Mouse (Mus musculus) urinary bladder, postnatal 10 days (tissue): Measurements from ENCODE around the gene Pogz.
"Not testable (repeated sequence)": the region's sequence is repeated elsewhere in the genome, so short reads cannot be mapped to it uniquely, and the experiment has no call there.

ENCODE experiments used
- DNase-seq: peaks from one replicate; pipeline ENCODE4 v3.0.0; 2022; ENCODE audit warnings: low spot score

Pogz gene

DNA sequence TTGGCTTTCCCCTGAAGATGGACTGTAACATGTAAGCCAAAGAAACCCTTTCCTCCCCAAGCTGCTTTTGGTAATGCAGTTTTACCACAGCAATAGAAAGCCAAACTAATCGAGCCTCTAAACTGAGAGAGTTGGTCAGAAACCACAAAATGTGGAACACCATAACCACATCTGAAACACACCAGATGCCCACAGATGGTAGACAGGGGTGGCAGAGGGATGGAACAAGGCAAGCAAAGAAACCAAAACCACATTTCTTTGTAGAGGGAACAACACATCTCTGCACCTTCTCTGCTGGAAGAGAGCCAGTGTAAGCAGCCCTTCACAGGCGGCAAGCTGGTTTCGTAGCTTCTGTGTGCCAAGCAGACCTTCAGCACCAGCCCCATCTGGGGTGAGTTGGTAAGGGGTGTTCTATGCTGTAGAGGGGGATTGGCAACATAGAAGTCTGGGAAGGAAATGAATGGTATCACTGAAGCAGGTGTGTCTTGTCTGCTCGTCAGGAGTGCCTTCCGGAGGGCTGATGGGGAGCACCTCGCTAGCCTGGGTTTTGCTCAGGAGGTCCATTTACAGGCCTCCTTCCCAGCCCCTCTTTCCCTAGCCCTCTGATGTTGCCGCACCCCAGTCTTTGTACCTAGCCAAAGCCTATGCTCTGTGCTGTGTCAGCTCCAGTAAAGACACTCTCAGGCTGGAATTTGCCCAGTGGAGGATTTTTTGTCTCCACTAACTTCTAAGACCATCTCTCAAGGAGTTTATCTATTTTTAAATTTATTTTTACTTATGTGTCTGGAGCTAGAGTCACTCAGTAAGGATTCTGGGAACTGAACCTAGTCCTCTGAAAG is 78.8 kb downstream of the Pogz start:
- no peak for DNase-seq

- no peak for DNase-seq
Observed at GRCm38 (mm10) chr3:94917816-94918361, 80.5 kb downstream of the Pogz start.

DNA sequence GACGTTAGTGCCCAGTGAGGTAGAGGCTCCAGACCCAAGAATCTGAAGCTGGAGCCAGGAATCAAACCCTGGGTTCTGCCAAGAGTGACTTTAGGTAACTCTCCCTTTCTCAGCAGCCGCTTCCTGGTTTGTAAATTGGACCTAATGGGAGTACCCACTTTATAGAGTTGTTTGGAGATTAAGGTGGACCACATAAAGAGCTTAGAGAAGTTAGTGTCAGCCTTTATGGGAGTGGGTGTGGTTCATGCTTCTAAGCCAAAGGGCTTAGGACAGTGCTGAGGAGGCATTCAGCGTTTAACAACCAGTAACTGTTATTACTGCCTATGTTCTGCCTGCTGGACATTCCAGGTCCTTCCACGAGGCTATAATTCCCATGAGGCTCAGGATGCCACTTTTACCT is 81.5 kb downstream of the Pogz start:
- DNase-seq = no peak

GRCm38 (mm10) chr3:94921104-94921503 is 83.7 kb downstream of the Pogz start:
- DNase-seq = no peak

DNA sequence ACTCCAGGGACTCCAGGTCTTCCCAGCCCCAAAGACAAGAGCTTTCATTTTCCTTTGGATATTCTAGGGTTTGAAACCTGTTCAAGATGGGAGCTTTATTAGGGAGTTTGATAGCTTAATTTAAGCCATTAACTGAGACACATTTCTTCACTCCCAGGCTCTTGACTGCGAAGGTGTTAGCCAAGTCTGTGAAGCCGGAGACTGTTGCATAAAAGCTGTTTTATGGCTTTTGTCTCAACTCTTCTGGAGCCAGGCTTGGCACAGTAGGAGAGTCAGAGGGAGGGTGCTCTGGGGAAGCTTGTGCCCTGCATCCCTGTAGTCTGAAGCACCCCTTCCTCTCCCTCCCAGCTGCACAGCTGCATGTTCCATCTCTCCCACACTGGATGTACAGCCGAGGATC is 85.0 kb downstream of the Pogz start:
- DNase-seq = no peak

- no peak for DNase-seq
Observed at GRCm38 (mm10) chr3:94924688-94925087, 87.3 kb downstream of the Pogz start.

DNA sequence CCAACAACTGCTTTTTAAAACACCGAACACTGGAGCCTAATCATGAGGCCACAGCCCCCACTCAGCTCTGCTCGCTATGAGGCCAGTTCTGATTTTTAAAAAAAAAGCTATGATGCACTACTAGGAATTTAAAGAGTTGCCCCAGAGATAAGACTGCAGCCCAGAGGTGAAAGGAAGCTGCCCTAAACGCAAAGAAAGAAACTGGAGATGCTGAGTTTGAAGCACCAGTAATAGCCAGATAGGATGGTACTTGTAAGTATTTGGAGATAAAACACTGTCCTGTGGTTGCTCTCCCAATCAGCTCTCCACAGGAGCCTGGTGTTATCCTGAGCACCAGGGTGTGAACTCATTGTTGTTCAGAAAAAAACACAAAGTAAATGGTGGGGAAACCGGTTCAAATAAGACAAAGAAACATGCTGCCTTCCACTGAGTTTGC is 89.0 kb downstream of the Pogz start:
- DNase-seq = not testable (repeated sequence)

DNA sequence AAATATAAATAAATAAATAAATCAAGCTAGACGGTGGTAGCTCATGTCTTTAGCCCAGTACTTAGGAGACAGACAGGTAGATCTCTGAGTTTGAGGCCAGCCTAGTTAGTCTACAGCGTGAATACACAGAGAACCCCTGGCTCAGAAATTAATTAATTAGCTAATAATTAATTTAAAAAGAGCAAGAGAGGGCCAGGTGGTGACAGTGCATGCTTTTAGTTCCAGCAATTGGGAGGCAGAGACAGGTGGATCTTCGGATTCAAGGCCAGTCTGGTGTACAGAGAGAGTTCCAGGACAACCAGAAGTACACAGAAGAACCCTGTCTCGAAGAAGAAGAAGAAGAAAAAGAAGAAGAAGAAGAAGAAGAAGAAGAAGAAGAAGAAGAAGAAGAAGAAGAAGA is 91.6 kb downstream of the Pogz start:
- DNase-seq = not testable (repeated sequence)

- DNase-seq = not testable (repeated sequence)
Observed at GRCm38 (mm10) chr3:94930386-94931266, 93.3 kb downstream of the Pogz start.

GRCm38 (mm10) chr3:94931427-94932082 is 94.2 kb downstream of the Pogz start:
- DNase-seq = not testable (repeated sequence)
